Mouse (Mus musculus): ENCODE data around the gene Smim11. TPM values are rescaled to one million over a fixed set of nuclear protein-coding genes. Genes with fewer than 3 reads are reported as not detected.

Smim11 gene
- polyA plus RNA-seq, 1 experiment, result 22.4 TPM

GRCm38 (mm10) chr16:92313953-92314741 lies 13.1 kb downstream of the Smim11 start:
- TF ChIP-seq CTCF (IDR thresholded peaks at IDR 0.05; ENCODE audit: insufficient read depth, low read length) (peak; percentile 85), POLR2A (IDR thresholded peaks at IDR 0.05; ENCODE audit: borderline replicate concordance, extremely low read depth, low read depth, low read length) (no peak)
- 47% methylated on average over 13 of the region's 13 CpGs for WGBS
- no peaks in the 10 kb centered on the region for H3K4me1 ChIP-seq (ENCODE audit: control insufficient read depth, insufficient read depth, low read length)
- peak; percentile 21 for DNase-seq
- no peak overlapping the region for H3K4me3 ChIP-seq (replicated peaks; ENCODE audit: extremely low read depth, low read depth, low read length)

GRCm38 (mm10) chr16:92316049-92316738 lies 15.1 kb downstream of the Smim11 start:
- H3K4me3 ChIP-seq (replicated peaks; ENCODE audit: extremely low read depth, low read depth, low read length), result no peak overlapping the region
- WGBS, result 90% methylated on average over 7 of the region's 7 CpGs
- no peaks in the 10 kb centered on the region for H3K4me1 ChIP-seq (ENCODE audit: control insufficient read depth, insufficient read depth, low read length)
- TF ChIP-seq CTCF (IDR thresholded peaks at IDR 0.05; ENCODE audit: insufficient read depth, low read length) (no peak), POLR2A (IDR thresholded peaks at IDR 0.05; ENCODE audit: borderline replicate concordance, extremely low read depth, low read depth, low read length) (no peak)
- no peak for DNase-seq

- TF ChIP-seq CTCF (IDR thresholded peaks at IDR 0.05; ENCODE audit: insufficient read depth, low read length), result peak; percentile 59
- no peak for TF ChIP-seq POLR2A (IDR thresholded peaks at IDR 0.05; ENCODE audit: borderline replicate concordance, extremely low read depth, low read depth, low read length)
- peak; percentile 60 for DNase-seq
- WGBS, result 56% methylated on average over 20 of the region's 20 CpGs
- Histone ChIP-seq H3K4me1 (ENCODE audit: control insufficient read depth, insufficient read depth, low read length) (no peaks in the 10 kb centered on the region), H3K4me3 (replicated peaks; ENCODE audit: extremely low read depth, low read depth, low read length) (no peak overlapping the region)
Measured at GRCm38 (mm10) chr16:92319353-92320109, 18.4 kb downstream of the Smim11 start.

GRCm38 (mm10) chr16:92320361-92320760 lies 19.3 kb downstream of the Smim11 start:
- DNase-seq, result no peak
- Histone ChIP-seq H3K4me3 (replicated peaks; ENCODE audit: extremely low read depth, low read depth, low read length) (no peak overlapping the region), H3K4me1 (ENCODE audit: control insufficient read depth, insufficient read depth, low read length) (no peaks in the 10 kb centered on the region)
- whole genome bisulfite sequencing, result 81% methylated on average over 3 of the region's 3 CpGs
- TF ChIP-seq CTCF (IDR thresholded peaks at IDR 0.05; ENCODE audit: insufficient read depth, low read length) (no peak), POLR2A (IDR thresholded peaks at IDR 0.05; ENCODE audit: borderline replicate concordance, extremely low read depth, low read depth, low read length) (no peak)

GRCm38 (mm10) chr16:92321341-92321740 lies 20.3 kb downstream of the Smim11 start, which contains the start of gene Fam243:
TSS of gene Fam243 (minus strand) at chr16:92321441.
- TF ChIP-seq CTCF (IDR thresholded peaks at IDR 0.05; ENCODE audit: insufficient read depth, low read length) (no peak), POLR2A (IDR thresholded peaks at IDR 0.05; ENCODE audit: borderline replicate concordance, extremely low read depth, low read depth, low read length) (no peak)

GRCm38 (mm10) chr16:92324309-92325061 lies 23.4 kb downstream of the Smim11 start:
- 35% methylated on average over 7 of the region's 7 CpGs for WGBS
- Histone ChIP-seq H3K4me3 (replicated peaks; ENCODE audit: extremely low read depth, low read depth, low read length) (no peak overlapping the region), H3K4me1 (ENCODE audit: control insufficient read depth, insufficient read depth, low read length) (no peaks in the 10 kb centered on the region)
- TF ChIP-seq CTCF (IDR thresholded peaks at IDR 0.05; ENCODE audit: insufficient read depth, low read length) (no peak), POLR2A (IDR thresholded peaks at IDR 0.05; ENCODE audit: borderline replicate concordance, extremely low read depth, low read depth, low read length) (no peak)
- DNase-seq, result no peak

More at GRCm38 (mm10) chr16:92321341-92321740, 20.3 kb downstream of the Smim11 start, which contains the start of gene Fam243:
- Histone ChIP-seq H3K4me3 (replicated peaks; ENCODE audit: extremely low read depth, low read depth, low read length) (no peak within 1 kb of the TSS), H3K4me1 (ENCODE audit: control insufficient read depth, insufficient read depth, low read length) (no peaks in the 10 kb centered on the region)
- DNase-seq, result no peak
- 90% methylated on average over 8 of the region's 8 CpGs for WGBS

- H3K4me3 ChIP-seq (replicated peaks; ENCODE audit: extremely low read depth, low read depth, low read length), result no peak overlapping the region
- no peaks in the 10 kb centered on the region for H3K4me1 ChIP-seq (ENCODE audit: control insufficient read depth, insufficient read depth, low read length)
- no peak for DNase-seq
- 79% methylated on average over 1 of the region's 1 CpGs for WGBS
- TF ChIP-seq POLR2A (IDR thresholded peaks at IDR 0.05; ENCODE audit: borderline replicate concordance, extremely low read depth, low read depth, low read length) (no peak), CTCF (IDR thresholded peaks at IDR 0.05; ENCODE audit: insufficient read depth, low read length) (no peak)
Measured at GRCm38 (mm10) chr16:92325062-92325406, 23.9 kb downstream of the Smim11 start.

GRCm38 (mm10) chr16:92327911-92328310 lies 26.8 kb downstream of the Smim11 start:
- TF ChIP-seq POLR2A (IDR thresholded peaks at IDR 0.05; ENCODE audit: borderline replicate concordance, extremely low read depth, low read depth, low read length), result no peak
- WGBS, result 91% methylated on average over 10 of the region's 10 CpGs
- no peaks in the 10 kb centered on the region for H3K4me1 ChIP-seq (ENCODE audit: control insufficient read depth, insufficient read depth, low read length)
- H3K4me3 ChIP-seq (replicated peaks; ENCODE audit: extremely low read depth, low read depth, low read length), result no peak overlapping the region
- DNase-seq, result no peak

- WGBS, result 73% methylated on average over 5 of the region's 5 CpGs
- TF ChIP-seq CTCF (IDR thresholded peaks at IDR 0.05; ENCODE audit: insufficient read depth, low read length), result no peak
- TF ChIP-seq POLR2A (IDR thresholded peaks at IDR 0.05; ENCODE audit: borderline replicate concordance, extremely low read depth, low read depth, low read length), result no peak
- Histone ChIP-seq H3K4me3 (replicated peaks; ENCODE audit: extremely low read depth, low read depth, low read length) (no peak overlapping the region), H3K4me1 (ENCODE audit: control insufficient read depth, insufficient read depth, low read length) (no peaks in the 10 kb centered on the region)
- no peak for DNase-seq
Measured at GRCm38 (mm10) chr16:92330966-92331365, 29.9 kb downstream of the Smim11 start.

Data from lung, adult 2 months (tissue).